39 mouse cellular contexts compared by ENCODE assay signal in genomic region chr12:84119584-84119983, GRCm38 (mm10). TPM values are rescaled to one million over a fixed set of nuclear protein-coding genes. Genes with fewer than 3 reads are reported as not detected.
"Had no signal": no experiment of that assay in that cellular context is flagged by ENCODE, and none has a peak within 500 bp of the region (broad histone marks: within the 10 kb centered on the region; RNA-seq: fewer than 3 reads in every experiment).

No protein-coding gene starts in this region.

- H3K36me3 ChIP-seq: limb, embryonic 10.5 days; limb, embryonic 15.5 days; liver, embryonic 12.5 days; liver, embryonic 13.5 days; liver, embryonic 15.5 days; lung, embryonic 15.5 days; midbrain, embryonic 10.5 days; midbrain, embryonic 12.5 days; midbrain, embryonic 15.5 days; neural tube, embryonic 12.5 days had no signal

- H3K9me3 ChIP-seq: limb, embryonic 10.5 days; limb, embryonic 12.5 days; limb, embryonic 13.5 days; limb, embryonic 15.5 days; liver, embryonic 12.5 days; liver, embryonic 13.5 days; liver, embryonic 15.5 days; lung, embryonic 15.5 days; megakaryocyte, embryonic 14.5 days; midbrain, embryonic 10.5 days; midbrain, embryonic 12.5 days; midbrain, embryonic 13.5 days; midbrain, embryonic 15.5 days; neural tube, embryonic 12.5 days had no signal

- DNase-seq: left cerebral cortex, postnatal 4 days; liver; liver, embryonic 13.5 days; liver, postnatal 0 days; lung, adult 18-20 months; lung, adult 2 months; lung, embryonic 14.5 days; lung, postnatal 10 days; lung, postnatal 36 days; lung, postnatal 4 days; midbrain, embryonic 14.5 days had no signal

- H3K4me3 ChIP-seq: limb, embryonic 10.5 days; limb, embryonic 12.5 days; limb, embryonic 13.5 days; limb, embryonic 15.5 days; liver, embryonic 12.5 days; liver, embryonic 13.5 days; liver, embryonic 15.5 days; lung, embryonic 15.5 days; megakaryocyte, embryonic 14.5 days; midbrain, embryonic 10.5 days; midbrain, embryonic 12.5 days; midbrain, embryonic 13.5 days; midbrain, embryonic 15.5 days; myocyte; neural tube, embryonic 12.5 days had no signal

- H3K27ac ChIP-seq: limb, embryonic 10.5 days; limb, embryonic 12.5 days; limb, embryonic 13.5 days; limb, embryonic 15.5 days; liver, embryonic 12.5 days; liver, embryonic 13.5 days; liver, embryonic 14.5 days; liver, embryonic 15.5 days; lung, embryonic 15.5 days; macrophage; midbrain, embryonic 10.5 days; midbrain, embryonic 12.5 days; midbrain, embryonic 13.5 days; midbrain, embryonic 15.5 days; neural tube, embryonic 12.5 days had no signal

- H3K9ac ChIP-seq: limb, embryonic 12.5 days; limb, embryonic 13.5 days; limb, embryonic 15.5 days; liver, embryonic 12.5 days; liver, embryonic 13.5 days; liver, embryonic 14.5 days; liver, embryonic 15.5 days; liver, postnatal 0 days; lung, embryonic 14.5 days; lung, embryonic 15.5 days; midbrain, embryonic 12.5 days; midbrain, embryonic 13.5 days; midbrain, embryonic 15.5 days; neural tube, embryonic 12.5 days had no signal

- H3K27me3 ChIP-seq: limb, embryonic 12.5 days; limb, embryonic 13.5 days; limb, embryonic 15.5 days; liver, embryonic 12.5 days; liver, embryonic 13.5 days; liver, embryonic 15.5 days; lung, embryonic 15.5 days; megakaryocyte, embryonic 14.5 days; midbrain, embryonic 12.5 days; midbrain, embryonic 13.5 days; midbrain, embryonic 15.5 days; neural tube, embryonic 12.5 days had no signal

RNA-seq across cellular contexts. Expression of gene Dnal1, which starts 5.4 kb away (rescaled TPM):
- total RNA-seq: monocyte, adult 5-6 weeks had no signal

RNA-seq across cellular contexts. Expression of gene Pnma1, which starts 28.7 kb away (rescaled TPM):
- polyA plus RNA-seq: liver, adult 2 months had no signal

RNA-seq across cellular contexts. Expression of gene Acot5, which starts 50.5 kb away (rescaled TPM):
- total RNA-seq: liver, adult 2 months; megakaryocyte progenitor cell, adult 5-6 weeks; megakaryocyte, adult 5-6 weeks; megakaryocyte-erythroid progenitor cell, adult 5-6 weeks; monocyte, adult 5-6 weeks had no signal
- polyA plus RNA-seq: limb, embryonic 10.5 days; limb, embryonic 11.5 days; limb, embryonic 12.5 days; limb, embryonic 13.5 days; limb, embryonic 15.5 days; liver, adult 2 months; liver, embryonic 11.5 days; liver, embryonic 12.5 days; liver, embryonic 13.5 days; liver, embryonic 14.5 days; liver, embryonic 16.5 days; lung, adult 2 months; lung, embryonic 14.5 days; lung, embryonic 15.5 days; lung, embryonic 16.5 days; lung, postnatal 0 days; macrophage; midbrain, embryonic 10.5 days; midbrain, embryonic 11.5 days; midbrain, embryonic 12.5 days; midbrain, embryonic 13.5 days; midbrain, embryonic 14.5 days; myocyte; neural tube, embryonic 11.5 days had no signal
